Mouse (Mus musculus): Measurements from ENCODE around the gene Ttc25. TPM values are rescaled to one million over a fixed set of nuclear protein-coding genes. Genes with fewer than 3 reads are reported as not detected.

Ttc25 gene
- total RNA-seq (2021): under 1 TPM; 0.33 to 0.48 TPM
- long read RNA-seq, experiment 1: 0 reads
- long read RNA-seq, experiment 2: 0 reads

GRCm38 (mm10) chr11:100544832-100545745 lies at the start of gene Ttc25:
TSS of gene Ttc25 (plus strand) at chr11:100545607.
- peak; percentile 90 for DNase-seq (ENCODE audit: low spot score)

- DNase-seq (ENCODE audit: low spot score): no peak
These were observed 45.2 kb upstream of the Ttc25 start for GRCm38 (mm10) chr11:100500241-100500640.

- DNase-seq (ENCODE audit: low spot score): no peak
These were observed 44.8 kb upstream of the Ttc25 start for GRCm38 (mm10) chr11:100500651-100501050.

- DNase-seq (ENCODE audit: low spot score): no peak
These were observed 44.1 kb upstream of the Ttc25 start for GRCm38 (mm10) chr11:100501321-100501720.

- DNase-seq (ENCODE audit: low spot score): no peak
These were observed 40.3 kb upstream of the Ttc25 start for GRCm38 (mm10) chr11:100504990-100505660.

GRCm38 (mm10) chr11:100505997-100506396 lies 39.4 kb upstream of the Ttc25 start:
- DNase-seq (ENCODE audit: low spot score): no peak

GRCm38 (mm10) chr11:100510556-100510955 lies 34.9 kb upstream of the Ttc25 start:
- no peak for DNase-seq (ENCODE audit: low spot score)

GRCm38 (mm10) chr11:100512384-100512783 lies 33.0 kb upstream of the Ttc25 start:
- no peak for DNase-seq (ENCODE audit: low spot score)

- no peak for DNase-seq (ENCODE audit: low spot score)
These were observed 31.7 kb upstream of the Ttc25 start for GRCm38 (mm10) chr11:100513716-100514115.

GRCm38 (mm10) chr11:100515061-100515460 lies 30.3 kb upstream of the Ttc25 start:
- DNase-seq (ENCODE audit: low spot score): no peak

GRCm38 (mm10) chr11:100515789-100516188 lies 29.6 kb upstream of the Ttc25 start:
- no peak for DNase-seq (ENCODE audit: low spot score)

- DNase-seq (ENCODE audit: low spot score): no peak
These were observed 29.1 kb upstream of the Ttc25 start for GRCm38 (mm10) chr11:100516291-100516690.

GRCm38 (mm10) chr11:100518188-100518591 lies 27.2 kb upstream of the Ttc25 start:
- DNase-seq (ENCODE audit: low spot score): peak; percentile 24

- no peak for DNase-seq (ENCODE audit: low spot score)
These were observed 26.2 kb upstream of the Ttc25 start for GRCm38 (mm10) chr11:100519188-100519587.

- DNase-seq (ENCODE audit: low spot score): no peak
These were observed 24.6 kb upstream of the Ttc25 start for GRCm38 (mm10) chr11:100520838-100521237.

- DNase-seq (ENCODE audit: low spot score): peak; percentile 74
These were observed 21.0 kb upstream of the Ttc25 start for GRCm38 (mm10) chr11:100524358-100524757.

GRCm38 (mm10) chr11:100524987-100525630 lies 20.3 kb upstream of the Ttc25 start:
- no peak for DNase-seq (ENCODE audit: low spot score)

GRCm38 (mm10) chr11:100526052-100526816 lies 19.2 kb upstream of the Ttc25 start:
- no peak for DNase-seq (ENCODE audit: low spot score)

- peak; percentile 41 for DNase-seq (ENCODE audit: low spot score)
These were observed 18.3 kb upstream of the Ttc25 start for GRCm38 (mm10) chr11:100527066-100527457.

GRCm38 (mm10) chr11:100527458-100528374 lies 17.7 kb upstream of the Ttc25 start, which contains the start of gene Acly:
TSS of gene Acly (minus strand) at chr11:100528000.
- peak; percentile 97 for DNase-seq (ENCODE audit: low spot score)
